Mouse (Mus musculus) layer of hippocampus, adult 9-10 months (tissue): ENCODE measurements at regions not wholly inside any gene's neighbourhood (a gene's known extent, or its start where the extent isn't known, plus 50 kb on each side); places are given as distances from the start of the nearest gene placed in this dataset.

Experiments used
- DNase-seq: peaks from one replicate; pipeline ENCODE4 v3.0.0; 2022; ENCODE audit warnings: low spot score

GRCm38 (mm10) chr13:99579596-99580175, 63.3 kb upstream of the Map1b start:
- DNase-seq: no peak

GRCm38 (mm10) chr13:99577686-99578085, 61.3 kb upstream of the Map1b start:
- DNase-seq: no peak

- no peak for DNase-seq
These were observed 56.7 kb upstream of the Map1b start for GRCm38 (mm10) chr13:99573021-99573420.

GRCm38 (mm10) chr13:99572381-99572780, 56.0 kb upstream of the Map1b start:
- DNase-seq: no peak
